Mouse (Mus musculus): ENCODE measurements around the gene Cog7. TPM values are rescaled to one million over a fixed set of nuclear protein-coding genes. Genes with fewer than 3 reads are reported as not detected.
A peak's percentile ranks its signal among the peaks of the same experiment; 100 is the strongest.

Gene Cog7
- 10 to 100 TPM; 12.2 to 14.0 TPM for total RNA-seq (2021)
- long read RNA-seq, experiment 1, transcript Cog7-201 (17 exons, 2,902 nt) = major isoform, 10 of 17 reads
- long read RNA-seq, experiment 1, partial matches to known transcripts = 1 of 17 reads
- long read RNA-seq, experiment 1, other reads (novel, unspliced or antisense) = 6 of 17 reads
- long read RNA-seq, experiment 2, transcript Cog7-201 (17 exons, 2,902 nt) = major isoform, 13 of 30 reads
- long read RNA-seq, experiment 2, partial matches to known transcripts = 3 of 30 reads
- long read RNA-seq, experiment 2, other reads (novel, unspliced or antisense) = 14 of 30 reads

GRCm38 (mm10) chr7:121981307-121981871 lies at the start of gene Cog7:
TSS of gene Cog7 (minus strand) at chr7:121981711.
- DNase-seq (ENCODE audit: low spot score in 2 of 2) = peak; percentile 89 to 92

- no peak for DNase-seq (ENCODE audit: low spot score in 2 of 2)
Measured at GRCm38 (mm10) chr7:122022131-122022530, 40.6 kb upstream of the Cog7 start.

GRCm38 (mm10) chr7:122020667-122021354 lies 39.3 kb upstream of the Cog7 start, which contains the start of gene Gga2:
TSS of gene Gga2 (minus strand) at chr7:122021222.
- peak; percentile 82 to 89 for DNase-seq (ENCODE audit: low spot score in 2 of 2)

GRCm38 (mm10) chr7:122020273-122020666 lies 38.8 kb upstream of the Cog7 start:
- no peak for DNase-seq (ENCODE audit: low spot score in 2 of 2)

GRCm38 (mm10) chr7:122018978-122019377 lies 37.5 kb upstream of the Cog7 start:
- no peak for DNase-seq (ENCODE audit: low spot score in 2 of 2)

- DNase-seq (ENCODE audit: low spot score in 2 of 2) = no peak
Measured at GRCm38 (mm10) chr7:122018247-122018646, 36.7 kb upstream of the Cog7 start.

GRCm38 (mm10) chr7:122015734-122016133 lies 34.2 kb upstream of the Cog7 start:
- peak in 1 of 2 experiments; percentile 15 for DNase-seq (ENCODE audit: low spot score in 2 of 2)

- DNase-seq (ENCODE audit: low spot score in 2 of 2) = peak in 1 of 2 experiments; percentile 36
Measured at GRCm38 (mm10) chr7:122015105-122015504, 33.6 kb upstream of the Cog7 start.

- no peak for DNase-seq (ENCODE audit: low spot score in 2 of 2)
Measured at GRCm38 (mm10) chr7:122012949-122013348, 31.4 kb upstream of the Cog7 start.

- DNase-seq (ENCODE audit: low spot score in 2 of 2) = no peak
Measured at GRCm38 (mm10) chr7:122012370-122012769, 30.9 kb upstream of the Cog7 start.

GRCm38 (mm10) chr7:122000396-122000795 lies 18.9 kb upstream of the Cog7 start:
- no peak for DNase-seq (ENCODE audit: low spot score in 2 of 2)

GRCm38 (mm10) chr7:121995961-121996360 lies 14.4 kb upstream of the Cog7 start:
- DNase-seq (ENCODE audit: low spot score in 2 of 2) = no peak

GRCm38 (mm10) chr7:121975031-121975430 lies 6.5 kb downstream of the Cog7 start:
- DNase-seq (ENCODE audit: low spot score in 2 of 2) = peak in 1 of 2 experiments; percentile 47

- DNase-seq (ENCODE audit: low spot score in 2 of 2) = no peak
Measured at GRCm38 (mm10) chr7:121971698-121972097, 9.8 kb downstream of the Cog7 start.

GRCm38 (mm10) chr7:121970250-121970649 lies 11.3 kb downstream of the Cog7 start:
- no peak for DNase-seq (ENCODE audit: low spot score in 2 of 2)

GRCm38 (mm10) chr7:121968816-121969215 lies 12.7 kb downstream of the Cog7 start:
- DNase-seq (ENCODE audit: low spot score in 2 of 2) = no peak

GRCm38 (mm10) chr7:121968242-121968641 lies 13.3 kb downstream of the Cog7 start:
- no peak for DNase-seq (ENCODE audit: low spot score in 2 of 2)

GRCm38 (mm10) chr7:121966169-121966568 lies 15.3 kb downstream of the Cog7 start:
- no peak for DNase-seq (ENCODE audit: low spot score in 2 of 2)

- DNase-seq (ENCODE audit: low spot score in 2 of 2) = no peak
Measured at GRCm38 (mm10) chr7:121963883-121964398, 17.6 kb downstream of the Cog7 start.

GRCm38 (mm10) chr7:121962571-121962959 lies 18.9 kb downstream of the Cog7 start:
- DNase-seq (ENCODE audit: low spot score in 2 of 2) = no peak

GRCm38 (mm10) chr7:121961913-121962570 lies 19.5 kb downstream of the Cog7 start:
- no peak for DNase-seq (ENCODE audit: low spot score in 2 of 2)

Measured in gastrocnemius, postnatal 4 days (tissue).